Mouse (Mus musculus) ES-E14 (cell line): ENCODE measurements around the gene Nradd. TPM values are rescaled to one million over a fixed set of nuclear protein-coding genes. Genes with fewer than 3 reads are reported as not detected.
A peak's percentile ranks its signal among the peaks of the same experiment; 100 is the strongest.

Source experiments
- DNase-seq: peaks from one replicate; pipeline ENCODE4 v3.0.0-alpha.2; 2013; ENCODE audit warnings: low read depth, low spot score
- H3K27ac ChIP-seq: 2 replicates; pipeline ENCODE4 v1.5.1; 2012; ENCODE audit warnings: low read depth, mild to moderate bottlenecking, low read length, moderate library complexity, mixed read lengths; ENCODE audit not compliant: poor library complexity, insufficient read depth, severe bottlenecking
- H3K36me3 ChIP-seq: 2 replicates; pipeline ENCODE4 v1.6.1; 2012; ENCODE audit warnings: mild to moderate bottlenecking, low read length, moderate library complexity, mixed read lengths; ENCODE audit not compliant: control insufficient read depth, poor library complexity, insufficient read depth, severe bottlenecking
- H3K4me1 ChIP-seq, 2 experiments: fragments of 150-350 bp in 1 of 2; sonication (generic) in 1 of 2; 2 replicates each; pipeline ENCODE4 v1.6.1; 2012; ENCODE audit warnings: low read length in 2 of 2, mild to moderate bottlenecking in 1 of 2, mixed read lengths in 1 of 2; ENCODE audit not compliant: control insufficient read depth in 2 of 2, insufficient read depth in 2 of 2, poor library complexity in 1 of 2
- H3K4me3 ChIP-seq, 2 experiments: fragments of 150-350 bp in 1 of 2; sonication (generic) in 1 of 2; 2 replicates each; pipeline ENCODE4 v1.5.1; 2012; ENCODE audit warnings: low read length in 2 of 2, low read depth in 1 of 2, mild to moderate bottlenecking in 1 of 2, mixed read lengths in 1 of 2; ENCODE audit not compliant: insufficient read depth in 1 of 2, poor library complexity in 1 of 2, severe bottlenecking in 1 of 2
- H3K9ac ChIP-seq: 2 replicates; pipeline ENCODE4 v1.6.1; 2012; ENCODE audit warnings: low read depth, mild to moderate bottlenecking, low read length, mixed read lengths; ENCODE audit not compliant: poor library complexity, insufficient read depth, severe bottlenecking
- H3K9me3 ChIP-seq: fragments of 150-350 bp; sonication (generic); 2 replicates; pipeline ENCODE4 v1.6.1; 2012; ENCODE audit warnings: low read depth, mild to moderate bottlenecking, low read length; ENCODE audit not compliant: control insufficient read depth, insufficient read depth
- CHD2 ChIP-seq: IDR thresholded peaks from 2 replicates; pipeline ENCODE4 v1.6.1; 2014; ENCODE audit warnings: mild to moderate bottlenecking, low read depth, low read length, inconsistent platforms
- HCFC1 ChIP-seq: IDR thresholded peaks from 2 replicates; pipeline ENCODE4 v1.6.1; 2012; ENCODE audit warnings: low read length, inconsistent platforms, borderline replicate concordance; ENCODE audit not compliant: insufficient read depth
- MAFK ChIP-seq: IDR thresholded peaks from 2 replicates; pipeline ENCODE4 v1.6.1; 2014; ENCODE audit warnings: mild to moderate bottlenecking, low read depth, low read length, inconsistent platforms; ENCODE audit not compliant: insufficient read depth
- ZC3H11A ChIP-seq: IDR thresholded peaks from 2 replicates; pipeline ENCODE4 v1.6.1; 2012; ENCODE audit warnings: low read depth, mild to moderate bottlenecking, inconsistent platforms, low read length, borderline replicate concordance
- ZNF384 ChIP-seq: IDR thresholded peaks from 2 replicates; pipeline ENCODE4 v1.6.1; 2012; ENCODE audit warnings: low read depth, low read length, inconsistent platforms
- in situ Hi-C, 2 experiments: fragments of 600-800 bp; cut with MboI; formaldehyde crosslinking; loops; one replicate each; pipeline ENCODE4 v1.15.1; 2025; ENCODE audit warnings: low sequenced_read_pairs in 2 of 2, inconsistent platforms in 1 of 2; ENCODE audit not compliant: unreplicated experiment in 2 of 2
- total RNA-seq: library from RNA; depleted of rRNA; stranded (reverse); fragments of 300-350 nt; gene quantifications from 2 replicates; pipeline ENCODE4 v1.2.3, GENCODE M21; 2012

Gene Nradd
- total RNA-seq, 1 experiment: 65.5 TPM

- DNase-seq: peak; percentile 91
- Histone ChIP-seq H3K36me3 (no peaks in the 10 kb centered on the region), H3K9ac (peak within 1 kb of the TSS; percentile 38), H3K9me3 (no peaks in the 10 kb centered on the region), H3K4me3 (peak within 1 kb of the TSS; percentile 66 to 77), H3K27ac (no peak within 1 kb of the TSS), H3K4me1 (peaks cover 3 to 15% of the 10 kb centered on the region in 2 experiments; a peak in 2 of 4 replicates)
- TF ChIP-seq ZC3H11A (no peak), HCFC1 (peak; percentile 34; the same call in 1 of the 2 replicates)
- in situ Hi-C loops: no loop called here
These were observed 29.6 kb upstream of the Nradd start, which contains the start of gene Nbeal2 for GRCm38 (mm10) chr9:110653655-110654461. TSS of gene Nbeal2 (minus strand) at chr9:110654161.

GRCm38 (mm10) chr9:110652963-110653654 is 28.9 kb upstream of the Nradd start:
- no peak for TF ChIP-seq MAFK
- TF ChIP-seq CHD2: no peak
- no peak for TF ChIP-seq HCFC1
- TF ChIP-seq ZNF384: no peak
- TF ChIP-seq ZC3H11A: no peak
- Histone ChIP-seq H3K36me3 (no peaks in the 10 kb centered on the region), H3K9ac (peak overlapping the region; percentile 38), H3K27ac (no peak overlapping the region), H3K4me1 (peaks cover 3 to 15% of the 10 kb centered on the region in 2 experiments; a peak in 2 of 4 replicates), H3K4me3 (peak overlapping the region; percentile 66 to 77), H3K9me3 (no peaks in the 10 kb centered on the region)
- no peak for DNase-seq
- in situ Hi-C loops: no loop called here

- H3K4me1 ChIP-seq: peaks cover 3 to 12% of the 10 kb centered on the region in 2 experiments; a peak in 2 of 4 replicates
- TF ChIP-seq ZNF384: no peak
- peak overlapping the region; percentile 13 to 23; a peak in 2 of 4 replicates for H3K4me3 ChIP-seq
- H3K9ac ChIP-seq: peak overlapping the region; percentile 9; the same call in 1 of the 2 replicates
- in situ Hi-C loops: no loop called here
- DNase-seq: no peak
- no peaks in the 10 kb centered on the region for H3K9me3 ChIP-seq
- H3K36me3 ChIP-seq: no peaks in the 10 kb centered on the region
- no peak overlapping the region for H3K27ac ChIP-seq
These were observed 27.9 kb upstream of the Nradd start for GRCm38 (mm10) chr9:110651931-110652722.

- no peak for DNase-seq
- H3K36me3 ChIP-seq: no peaks in the 10 kb centered on the region
- in situ Hi-C loops: no loop called here
- H3K9me3 ChIP-seq: no peaks in the 10 kb centered on the region
- H3K9ac ChIP-seq: no peak overlapping the region
- no peak overlapping the region for H3K4me3 ChIP-seq
- H3K4me1 ChIP-seq: peaks cover 3 to 12% of the 10 kb centered on the region in 2 experiments; a peak in 2 of 4 replicates
- TF ChIP-seq ZC3H11A (no peak), CHD2 (no peak)
- H3K27ac ChIP-seq: no peak overlapping the region
These were observed 25.5 kb upstream of the Nradd start for GRCm38 (mm10) chr9:110649775-110650174.
